Mouse (Mus musculus): ENCODE data around the gene Gm49358.

Gm49358 gene

GRCm38 (mm10) chr10:86777614-86778319, 14.0 kb downstream of the Gm49358 start:
- in situ Hi-C loops (cut with MboI; ENCODE audit: low sequenced_read_pairs), result no loop called here

DNA sequence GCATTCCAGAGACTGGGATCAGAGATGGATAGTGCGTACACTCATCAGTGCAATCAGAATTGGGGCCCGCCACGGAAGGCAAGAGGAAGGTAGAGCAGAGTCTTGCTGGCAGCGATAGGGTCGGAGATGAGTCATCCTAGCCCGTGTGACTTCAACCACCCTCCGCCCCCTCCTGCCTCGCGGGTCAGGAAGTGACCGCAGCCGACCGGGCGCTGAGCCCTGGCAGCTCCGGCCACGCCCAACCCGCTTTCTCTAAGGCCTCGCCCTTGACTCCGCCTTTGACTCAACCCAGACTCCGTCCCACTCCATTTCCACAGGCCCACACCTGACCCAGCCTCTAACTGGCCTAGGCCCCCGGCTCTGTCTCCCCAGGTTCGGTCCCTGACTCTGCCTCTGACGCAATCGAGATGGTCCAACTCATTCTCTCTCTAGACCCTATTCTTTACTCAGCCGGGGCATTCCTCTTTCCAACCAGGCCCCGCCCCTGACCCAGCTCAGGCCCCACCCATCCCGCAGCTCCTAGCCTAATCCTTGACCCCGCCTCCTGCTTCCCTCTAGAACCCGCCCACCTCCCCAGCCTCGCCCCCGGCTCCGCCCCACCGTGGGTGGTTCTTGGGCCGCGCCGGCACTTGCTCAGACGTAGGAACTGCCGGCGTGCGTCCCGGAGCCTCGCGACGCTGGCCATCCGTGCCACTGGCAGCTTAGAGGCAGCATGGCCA, 14.8 kb downstream of the Gm49358 start, which contains the start of gene Nt5dc3:
Gene Nt5dc3, plus strand, starts transcription at position 608 of the 719 bp plus-strand sequence.
- in situ Hi-C loops (cut with MboI; ENCODE audit: low sequenced_read_pairs), result no loop called here

GRCm38 (mm10) chr10:86779117-86779755, 15.5 kb downstream of the Gm49358 start:
- in situ Hi-C loops (cut with MboI; ENCODE audit: low sequenced_read_pairs), result no loop called here

- in situ Hi-C loops (cut with MboI; ENCODE audit: low sequenced_read_pairs), result no loop called here
Observed at GRCm38 (mm10) chr10:86779816-86780500, 16.2 kb downstream of the Gm49358 start.

GRCm38 (mm10) chr10:86781641-86782040, 17.9 kb downstream of the Gm49358 start:
- in situ Hi-C loops (cut with MboI; ENCODE audit: low sequenced_read_pairs), result no loop called here

GRCm38 (mm10) chr10:86782656-86783055, 18.9 kb downstream of the Gm49358 start:
- in situ Hi-C loops (cut with MboI; ENCODE audit: low sequenced_read_pairs), result no loop called here

- in situ Hi-C loops (cut with MboI; ENCODE audit: low sequenced_read_pairs), result no loop called here
Observed at GRCm38 (mm10) chr10:86783561-86783960, 19.8 kb downstream of the Gm49358 start.

GRCm38 (mm10) chr10:86784126-86784675, 20.4 kb downstream of the Gm49358 start:
- in situ Hi-C loops (cut with MboI; ENCODE audit: low sequenced_read_pairs), result no loop called here

- in situ Hi-C loops (cut with MboI; ENCODE audit: low sequenced_read_pairs), result no loop called here
Observed at GRCm38 (mm10) chr10:86785396-86785795, 21.6 kb downstream of the Gm49358 start.

GRCm38 (mm10) chr10:86786083-86786482, 22.3 kb downstream of the Gm49358 start:
- in situ Hi-C loops (cut with MboI; ENCODE audit: low sequenced_read_pairs), result no loop called here

DNA sequence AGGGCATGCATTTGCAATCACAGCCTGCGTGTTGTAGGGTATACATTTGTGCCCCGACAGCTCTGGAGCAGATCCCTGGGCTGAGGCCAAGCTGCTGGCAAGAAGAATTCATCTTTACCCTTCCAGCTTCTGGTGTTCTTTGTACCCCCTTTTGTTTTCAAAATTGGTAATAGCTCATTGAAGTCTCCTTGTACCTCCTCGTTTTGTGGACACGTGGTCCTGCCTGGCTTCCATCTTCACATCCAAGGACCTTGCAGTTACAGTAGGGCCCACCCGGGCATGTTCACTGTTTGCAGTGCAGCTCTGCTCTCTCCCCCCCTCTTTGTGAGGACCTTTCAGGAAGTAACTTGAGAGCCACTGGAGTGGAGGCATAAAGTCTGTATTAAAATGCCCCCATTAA, 24.4 kb downstream of the Gm49358 start:
- in situ Hi-C loops (cut with MboI; ENCODE audit: low sequenced_read_pairs), result no loop called here

GRCm38 (mm10) chr10:86789146-86789672, 25.4 kb downstream of the Gm49358 start:
- in situ Hi-C loops (cut with MboI; ENCODE audit: low sequenced_read_pairs), result no loop called here

DNA sequence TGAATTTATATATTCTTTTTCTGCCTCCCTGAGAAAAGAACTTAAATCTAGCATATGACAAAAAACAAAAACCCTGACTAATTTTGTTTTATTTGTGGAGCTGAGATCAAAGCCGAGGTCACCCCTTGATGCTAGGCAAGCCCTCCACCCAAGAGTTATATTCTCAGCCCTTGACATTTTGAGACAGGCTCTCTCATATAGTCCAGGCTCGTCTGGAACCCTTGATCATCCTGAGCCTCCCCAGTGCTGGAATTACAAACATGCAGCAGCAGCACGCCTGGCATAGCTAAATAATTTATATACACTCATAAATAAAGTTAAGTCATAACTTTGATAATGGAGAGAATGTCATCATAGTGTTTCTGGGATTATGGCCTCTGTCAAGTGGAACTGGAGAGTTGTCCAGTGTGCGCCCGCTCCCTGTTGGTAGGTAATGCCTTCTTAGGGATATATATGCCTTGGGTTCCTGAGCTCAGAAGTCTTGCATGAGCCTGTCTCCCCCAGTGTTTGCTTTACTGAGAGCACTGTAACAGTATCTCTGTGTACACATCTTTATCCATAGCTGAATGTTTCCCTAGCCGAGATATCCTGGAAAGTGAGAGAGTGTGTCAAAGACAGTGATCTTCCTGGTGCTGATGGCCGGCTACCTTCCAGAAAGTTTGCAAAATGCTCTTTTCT, 27.9 kb downstream of the Gm49358 start:
- in situ Hi-C loops (cut with MboI; ENCODE audit: low sequenced_read_pairs), result no loop called here

DNA sequence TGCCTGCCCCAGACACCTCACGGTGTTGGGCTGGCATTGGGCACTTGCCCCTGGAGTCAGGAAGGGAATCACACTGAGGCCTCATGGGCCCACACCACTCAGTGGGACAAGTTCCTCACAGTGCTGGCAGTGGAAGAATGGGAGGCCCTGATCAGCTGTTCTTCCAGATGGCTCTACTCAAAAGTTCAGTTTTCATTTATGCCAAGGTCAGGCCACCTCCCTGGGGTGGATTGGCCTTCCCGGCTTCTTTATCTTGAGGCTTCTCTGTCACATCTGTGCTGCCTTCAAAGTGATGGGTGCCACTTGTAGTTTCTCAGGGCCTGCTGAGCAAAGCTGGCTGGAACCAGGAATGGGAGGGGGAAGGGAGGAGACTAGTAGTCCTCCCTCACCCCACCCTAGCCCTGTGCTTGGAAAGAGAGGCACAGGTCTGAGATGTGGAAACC, 29.8 kb downstream of the Gm49358 start:
- in situ Hi-C loops (cut with MboI; ENCODE audit: low sequenced_read_pairs), result no loop called here

GRCm38 (mm10) chr10:86794196-86794595, 30.4 kb downstream of the Gm49358 start:
- in situ Hi-C loops (cut with MboI; ENCODE audit: low sequenced_read_pairs), result no loop called here

- in situ Hi-C loops (cut with MboI; ENCODE audit: low sequenced_read_pairs), result no loop called here
Observed at GRCm38 (mm10) chr10:86794794-86795535, 31.2 kb downstream of the Gm49358 start.

DNA sequence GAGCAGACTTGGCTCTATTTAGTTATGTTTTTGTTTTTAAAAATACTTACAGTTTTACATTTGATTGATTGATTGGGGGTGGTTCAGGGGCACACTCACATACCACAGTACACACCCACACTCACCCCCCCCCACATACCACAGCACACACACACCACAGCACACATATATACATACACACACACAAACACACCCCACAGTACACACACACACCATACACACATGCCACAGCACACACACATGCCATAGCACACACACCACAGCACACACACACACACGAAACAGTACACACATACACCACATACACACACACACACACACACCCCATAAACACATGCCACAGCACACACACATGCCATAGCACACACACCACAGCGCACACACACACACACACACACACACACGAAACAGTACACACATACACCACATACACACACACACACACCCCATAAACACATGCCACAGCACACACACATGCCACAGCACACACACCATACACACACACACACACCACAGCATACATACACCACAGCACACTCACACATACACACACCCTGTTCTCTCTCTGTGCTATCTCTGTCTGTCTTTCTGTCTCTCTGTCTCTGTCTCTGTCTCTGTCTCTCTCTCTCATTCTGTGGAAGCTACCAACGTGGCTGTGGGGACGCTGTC, 32.4 kb downstream of the Gm49358 start:
- in situ Hi-C loops (cut with MboI; ENCODE audit: low sequenced_read_pairs), result no loop called here

GRCm38 (mm10) chr10:86807362-86807761, 43.6 kb downstream of the Gm49358 start:
- in situ Hi-C loops (cut with MboI; ENCODE audit: low sequenced_read_pairs), result no loop called here

Measured in CH12F3 (cell line).